Mouse (Mus musculus): ENCODE results near the gene Krt1.

DNA sequence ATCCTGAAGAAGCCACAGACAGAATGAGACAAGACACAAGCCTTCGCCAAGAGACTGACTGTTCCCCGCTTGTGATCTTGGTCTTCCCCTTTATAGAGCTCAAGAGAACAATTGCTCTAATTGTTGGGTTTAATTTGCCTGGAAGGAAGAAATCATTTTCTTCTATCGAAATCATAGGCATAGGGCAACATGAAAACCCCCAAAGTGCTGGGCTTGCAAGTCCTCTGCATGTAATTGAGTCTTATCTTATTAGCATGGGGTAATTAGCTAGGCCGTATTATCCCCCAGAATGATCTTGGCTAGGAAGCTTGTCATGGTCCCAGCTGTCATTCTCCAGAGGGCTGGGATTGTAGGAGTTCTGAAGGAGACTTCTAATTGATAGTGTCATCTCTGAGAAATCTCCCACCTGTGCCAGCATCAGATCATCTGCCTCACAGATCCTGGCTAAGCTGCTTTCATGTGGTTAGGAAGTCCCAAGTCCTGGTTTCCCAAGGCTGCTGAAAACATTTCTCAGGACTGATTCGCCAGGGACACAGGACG lies 48.2 kb downstream of the Krt1 start, which contains the start of gene Krt73:
- no peak for TF ChIP-seq EP300 (IDR thresholded peaks at IDR 0.05; ENCODE audit: low read depth)
- TF ChIP-seq CTCF (IDR thresholded peaks at IDR 0.05; ENCODE audit: low read depth) = no peak
